Mouse (Mus musculus) left cerebral cortex, adult 2 months (tissue): ENCODE data around the gene Serpinh1. TPM values are rescaled to one million over a fixed set of nuclear protein-coding genes. Genes with fewer than 3 reads are reported as not detected.

ENCODE experiments used
- DNase-seq, 2 experiments: peaks; one replicate each; pipeline ENCODE4 v3.0.0; 2021 to 2022; ENCODE audit warnings: low spot score in 2 of 2, mixed read lengths in 1 of 2; ENCODE audit errors: extremely low spot score in 1 of 2
- H3K27ac ChIP-seq: fragments of 200-600 bp; 2 replicates; pipeline ENCODE4 v1.8.1; 2022
- H3K4me3 ChIP-seq: fragments of 200-600 bp; 2 replicates; pipeline ENCODE4 v1.8.1; 2022
- CTCF ChIP-seq: fragments of 200-600 bp; IDR thresholded peaks from 2 replicates; pipeline ENCODE4 v1.8.1; 2022; ENCODE audit warnings: antibody characterized with exemption, mild to moderate bottlenecking, moderate library complexity
- intact Hi-C: fragments of 180-260 bp; cut with DNase I; formaldehyde crosslinking; loops from one replicate; pipeline ENCODE4 v1.15.1; 2025
- long read RNA-seq, 2 experiments: library from polyadenylated mRNA; stranded (forward); transcript quantifications; one replicate each; pipeline ENCODE4 v2.0.0; 2021; ENCODE audit warnings: borderline mapping rate in 2 of 2
- total RNA-seq, 2 experiments: library from RNA; stranded (reverse); gene quantifications; 2 replicates each; pipeline ENCODE4 v1.2.3; 2021

Gene Serpinh1
- 10 to 100 TPM; 22.2 TPM for total RNA-seq
- long read RNA-seq, experiment 1, transcript Serpinh1-201 (5 exons, 2,215 nt): major isoform, 26 of 29 reads
- long read RNA-seq, experiment 1, partial matches to known transcripts: 1 of 29 reads
- long read RNA-seq, experiment 1, other reads (novel, unspliced or antisense): 2 of 29 reads
- long read RNA-seq, experiment 2, transcript Serpinh1-201 (5 exons, 2,215 nt): major isoform, 24 of 30 reads
- long read RNA-seq, experiment 2, partial matches to known transcripts: 0 of 30 reads
- long read RNA-seq, experiment 2, other reads (novel, unspliced or antisense): 4 of 30 reads

GRCm38 (mm10) chr7:99352526-99353400 is at the start of gene Serpinh1:
Serpinh1 (minus strand) TSS chr7:99353239.
- peak in 1 of 2 experiments; percentile 55 for DNase-seq
- intact Hi-C loops: no loop called here
- H3K27ac ChIP-seq: peak within 1 kb of the TSS; percentile 66
- peak within 1 kb of the TSS; percentile 50 for H3K4me3 ChIP-seq
- TF ChIP-seq CTCF: no peak

GRCm38 (mm10) chr7:99402477-99402876 is 49.4 kb upstream of the Serpinh1 start:
- no peak for DNase-seq
- Histone ChIP-seq H3K4me3 (no peak overlapping the region), H3K27ac (no peak overlapping the region)
- intact Hi-C loops: no loop called here
- TF ChIP-seq CTCF: no peak

GRCm38 (mm10) chr7:99401373-99401772 is 48.3 kb upstream of the Serpinh1 start:
- no peak for DNase-seq
- H3K4me3 ChIP-seq: no peak overlapping the region
- intact Hi-C loops: no loop called here
- no peak overlapping the region for H3K27ac ChIP-seq
- TF ChIP-seq CTCF: no peak

- no peak overlapping the region for H3K4me3 ChIP-seq
- no peak for DNase-seq
- intact Hi-C loops: no loop called here
- no peak overlapping the region for H3K27ac ChIP-seq
- TF ChIP-seq CTCF: no peak
These were observed 44.1 kb upstream of the Serpinh1 start for GRCm38 (mm10) chr7:99396994-99397659.

GRCm38 (mm10) chr7:99395908-99396616 is 43.0 kb upstream of the Serpinh1 start:
- TF ChIP-seq CTCF: no peak
- intact Hi-C loops: no loop called here
- Histone ChIP-seq H3K27ac (no peak overlapping the region), H3K4me3 (no peak overlapping the region)
- DNase-seq: no peak

GRCm38 (mm10) chr7:99395385-99395784 is 42.3 kb upstream of the Serpinh1 start:
- intact Hi-C loops: no loop called here

GRCm38 (mm10) chr7:99393711-99394325 is 40.8 kb upstream of the Serpinh1 start:
- Histone ChIP-seq H3K4me3 (no peak overlapping the region), H3K27ac (peak overlapping the region; percentile 45)
- intact Hi-C loops: no loop called here
- TF ChIP-seq CTCF: no peak
- DNase-seq: peak; percentile 49 to 59

More at GRCm38 (mm10) chr7:99395385-99395784, 42.3 kb upstream of the Serpinh1 start:
- Histone ChIP-seq H3K27ac (no peak overlapping the region), H3K4me3 (no peak overlapping the region)
- TF ChIP-seq CTCF: no peak
- no peak for DNase-seq

GRCm38 (mm10) chr7:99392696-99393095 is 39.7 kb upstream of the Serpinh1 start:
- no peak overlapping the region for H3K4me3 ChIP-seq
- no peak for DNase-seq
- intact Hi-C loops: no loop called here
- peak overlapping the region; percentile 44; the same call in 1 of the 2 replicates for H3K27ac ChIP-seq
- TF ChIP-seq CTCF: no peak

- intact Hi-C loops: no loop called here
- H3K27ac ChIP-seq: no peak overlapping the region
- DNase-seq: no peak
- no peak overlapping the region for H3K4me3 ChIP-seq
- TF ChIP-seq CTCF: no peak
These were observed 37.5 kb upstream of the Serpinh1 start for GRCm38 (mm10) chr7:99390559-99390958.

GRCm38 (mm10) chr7:99387356-99387755 is 34.3 kb upstream of the Serpinh1 start:
- intact Hi-C loops: no loop called here
- no peak for DNase-seq
- Histone ChIP-seq H3K4me3 (no peak overlapping the region), H3K27ac (no peak overlapping the region)
- TF ChIP-seq CTCF: no peak

- no peak overlapping the region for H3K27ac ChIP-seq
- no peak for TF ChIP-seq CTCF
- no peak for DNase-seq
- no peak overlapping the region for H3K4me3 ChIP-seq
- intact Hi-C loops: no loop called here
These were observed 33.8 kb upstream of the Serpinh1 start for GRCm38 (mm10) chr7:99386811-99387210.
